Mouse (Mus musculus) bone marrow macrophage, adult 2 months (primary cell): ENCODE measurements at regions not wholly inside any gene's neighbourhood (a gene's known extent, or its start where the extent isn't known, plus 50 kb on each side); places are given as distances from the start of the nearest gene placed in this dataset.

Experiments used
- CTCF ChIP-seq: IDR thresholded peaks from 2 replicates; pipeline ENCODE4 v1.5.1; 2012; ENCODE audit warnings: low read depth, mild to moderate bottlenecking, low read length, moderate library complexity
- POLR2A ChIP-seq: IDR thresholded peaks from 2 replicates; pipeline ENCODE4 v1.6.1; 2012; ENCODE audit warnings: mild to moderate bottlenecking, low read depth, low read length, borderline replicate concordance

DNA sequence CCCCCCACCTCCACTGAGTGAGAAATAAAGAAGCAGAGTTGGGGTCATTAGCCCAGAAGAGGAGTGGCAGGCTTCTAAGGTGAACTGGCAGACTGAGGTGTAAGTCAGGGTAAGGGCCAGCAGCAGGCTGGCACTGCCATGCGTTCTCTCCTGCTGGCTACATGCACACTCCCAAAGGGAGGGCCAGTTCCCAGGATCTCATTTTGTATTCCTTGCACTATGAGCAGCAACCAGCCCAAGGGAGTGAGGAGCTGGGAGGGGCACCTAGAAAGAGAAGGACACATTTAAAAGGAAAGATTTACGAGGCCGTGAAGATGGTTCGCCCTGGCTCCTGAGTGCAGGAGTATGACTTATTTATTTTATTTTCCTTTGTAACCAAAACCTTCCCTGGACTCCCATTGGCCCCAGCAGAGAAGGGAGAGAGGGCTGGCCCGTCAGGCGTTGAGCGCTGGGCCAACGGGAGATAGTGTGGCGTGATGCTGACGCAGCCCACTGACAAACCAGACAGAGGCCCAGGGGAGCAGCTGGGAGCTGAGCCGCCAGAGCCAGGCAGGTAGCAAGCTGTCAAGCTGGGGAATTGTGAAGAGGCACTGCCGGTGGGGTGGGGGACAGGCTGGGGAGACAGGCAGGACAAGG, 166.8 kb upstream of the Klf7 start:
- TF ChIP-seq CTCF = no peak
- TF ChIP-seq POLR2A = no peak
